Mouse (Mus musculus) mesoderm, embryonic 11.5 days (tissue): ENCODE results near the gene Pitpnm2.
A peak's percentile ranks its signal among the peaks of the same experiment; 100 is the strongest.

Source experiments
- DNase-seq: peaks from one replicate; pipeline ENCODE4 v3.0.0-alpha.2; 2012; ENCODE audit warnings: low read depth, low spot score

Gene Pitpnm2

GRCm38 (mm10) chr5:124247986-124248626 lies 1.5 kb downstream of the Pitpnm2 start:
- no peak for DNase-seq

GRCm38 (mm10) chr5:124247296-124247695 lies 2.3 kb downstream of the Pitpnm2 start:
- DNase-seq, result no peak

GRCm38 (mm10) chr5:124244885-124245284 lies 4.7 kb downstream of the Pitpnm2 start:
- DNase-seq, result no peak

- DNase-seq, result no peak
Observed at GRCm38 (mm10) chr5:124244449-124244848, 5.1 kb downstream of the Pitpnm2 start.

GRCm38 (mm10) chr5:124243236-124243901 lies 6.2 kb downstream of the Pitpnm2 start:
- DNase-seq, result no peak

- DNase-seq, result no peak
Observed at GRCm38 (mm10) chr5:124241686-124242444, 7.7 kb downstream of the Pitpnm2 start.

- DNase-seq, result peak; percentile 54
Observed at GRCm38 (mm10) chr5:124240841-124241685, 8.5 kb downstream of the Pitpnm2 start.

- DNase-seq, result no peak
Observed at GRCm38 (mm10) chr5:124236180-124236579, 13.4 kb downstream of the Pitpnm2 start.

- no peak for DNase-seq
Observed at GRCm38 (mm10) chr5:124234778-124235177, 14.8 kb downstream of the Pitpnm2 start.

- no peak for DNase-seq
Observed at GRCm38 (mm10) chr5:124233874-124234661, 15.5 kb downstream of the Pitpnm2 start.

GRCm38 (mm10) chr5:124233144-124233465 lies 16.5 kb downstream of the Pitpnm2 start:
- no peak for DNase-seq

GRCm38 (mm10) chr5:124232360-124233143 lies 17.0 kb downstream of the Pitpnm2 start:
- DNase-seq, result peak; percentile 35

- no peak for DNase-seq
Observed at GRCm38 (mm10) chr5:124230461-124230860, 19.1 kb downstream of the Pitpnm2 start.

- no peak for DNase-seq
Observed at GRCm38 (mm10) chr5:124227193-124227592, 22.4 kb downstream of the Pitpnm2 start.

- no peak for DNase-seq
Observed at GRCm38 (mm10) chr5:124226494-124226893, 23.1 kb downstream of the Pitpnm2 start.

- DNase-seq, result no peak
Observed at GRCm38 (mm10) chr5:124225891-124226290, 23.7 kb downstream of the Pitpnm2 start.

- no peak for DNase-seq
Observed at GRCm38 (mm10) chr5:124224321-124225092, 25.1 kb downstream of the Pitpnm2 start.

GRCm38 (mm10) chr5:124223574-124223973 lies 26.0 kb downstream of the Pitpnm2 start:
- DNase-seq, result no peak

GRCm38 (mm10) chr5:124222696-124223095 lies 26.9 kb downstream of the Pitpnm2 start:
- no peak for DNase-seq

- no peak for DNase-seq
Observed at GRCm38 (mm10) chr5:124221736-124222040, 27.9 kb downstream of the Pitpnm2 start.
